Mouse (Mus musculus) liver, adult 2 months (tissue): Measurements from ENCODE around the gene Bend6.

Source experiments
- CTCF ChIP-seq: fragments of 200-500 bp; IDR thresholded peaks from 2 replicates; pipeline ENCODE4 v1.5.1; 2011; ENCODE audit warnings: low read depth, low read length, control low read depth
- POLR2A ChIP-seq: fragments of 200-500 bp; IDR thresholded peaks from 2 replicates; pipeline ENCODE4 v1.6.1; 2011; ENCODE audit warnings: low read length, control low read depth; ENCODE audit not compliant: insufficient read depth; ENCODE audit errors: extremely low read depth

- no peak for TF ChIP-seq POLR2A
- no peak for TF ChIP-seq CTCF
Observed at GRCm38 (mm10) chr1:33906216-33906615, 1.4 kb downstream of the Bend6 start.
